Mouse (Mus musculus): ENCODE data around the gene Lyl1.

Gene Lyl1

GRCm38 (mm10) chr8:84700941-84701911 is at the start of gene Lyl1:
Lyl1 (plus strand) TSS chr8:84701457.
- no peak for DNase-seq (ENCODE audit: low read depth, low spot score)

DNA sequence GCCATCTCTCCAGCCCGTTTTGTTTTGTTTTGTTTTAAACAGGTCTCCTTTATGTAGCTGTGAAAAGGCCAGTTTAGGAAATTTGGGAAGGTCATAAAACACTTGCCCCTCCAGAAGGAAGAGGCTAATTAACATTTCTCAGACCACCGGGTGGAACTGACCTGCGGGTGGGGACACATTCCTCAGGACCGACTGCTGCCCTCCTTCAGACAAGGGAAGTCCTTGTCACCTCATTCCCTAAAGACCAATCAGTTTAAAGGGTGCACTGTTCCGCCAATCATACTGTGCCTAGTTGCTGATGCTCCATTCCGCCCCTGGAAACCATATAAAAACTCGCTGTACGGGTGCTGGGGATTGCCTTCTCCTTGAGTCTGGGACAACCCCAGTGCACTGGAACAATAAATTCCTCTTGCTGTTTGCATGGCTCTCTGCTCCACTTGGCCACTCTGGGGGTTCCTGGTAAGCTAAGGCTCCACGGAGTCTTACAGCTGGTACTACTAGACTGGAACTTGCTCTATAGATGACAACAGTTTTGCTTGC is 48.1 kb upstream of the Lyl1 start:
- no peak for DNase-seq (ENCODE audit: low read depth, low spot score)

- no peak for DNase-seq (ENCODE audit: low read depth, low spot score)
These were observed 46.7 kb upstream of the Lyl1 start for GRCm38 (mm10) chr8:84654597-84654996.

DNA sequence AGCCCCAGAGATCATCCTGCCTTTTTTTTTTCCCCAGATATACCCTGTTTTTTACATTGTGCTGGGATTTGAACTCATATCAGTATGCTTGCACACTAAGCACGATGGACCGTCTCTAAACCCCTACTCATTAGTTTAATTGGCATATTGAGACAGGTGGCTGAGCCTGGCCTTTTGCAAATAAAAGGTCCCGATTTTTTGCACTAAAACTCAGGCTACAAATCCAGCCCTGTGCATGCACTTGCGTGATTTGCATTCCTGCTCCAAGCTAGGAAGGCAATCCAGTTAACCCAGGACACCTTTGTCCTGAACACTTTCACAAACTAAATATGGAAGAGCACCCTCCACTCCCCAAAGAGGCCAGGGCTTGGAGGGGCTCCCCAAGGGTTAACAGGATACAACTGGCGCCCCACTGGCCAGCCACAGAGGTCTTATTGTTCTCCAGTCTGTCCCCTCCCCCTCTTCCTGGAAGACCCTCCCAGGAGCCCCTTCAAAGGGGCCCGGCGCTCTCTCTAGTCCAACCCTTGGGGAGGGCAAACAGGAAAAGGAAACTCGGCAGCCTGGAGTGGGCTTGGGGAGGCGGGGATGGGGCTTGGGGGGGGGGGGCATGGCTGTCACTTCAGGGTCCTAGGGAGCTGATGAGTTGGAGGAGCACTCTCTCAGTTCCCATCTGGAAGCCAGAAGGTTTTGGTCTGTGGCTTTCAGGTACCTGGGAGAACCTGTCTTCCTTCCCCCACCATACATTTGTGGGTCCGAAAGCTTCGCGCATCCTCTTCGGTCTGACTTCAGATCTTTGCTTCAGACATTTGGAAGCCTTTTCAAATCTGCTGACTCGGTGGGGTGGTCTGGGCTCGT is 45.7 kb upstream of the Lyl1 start:
- DNase-seq (ENCODE audit: low read depth, low spot score), result no peak

- DNase-seq (ENCODE audit: low read depth, low spot score), result no peak
These were observed 45.1 kb upstream of the Lyl1 start for GRCm38 (mm10) chr8:84656191-84656525.

DNA sequence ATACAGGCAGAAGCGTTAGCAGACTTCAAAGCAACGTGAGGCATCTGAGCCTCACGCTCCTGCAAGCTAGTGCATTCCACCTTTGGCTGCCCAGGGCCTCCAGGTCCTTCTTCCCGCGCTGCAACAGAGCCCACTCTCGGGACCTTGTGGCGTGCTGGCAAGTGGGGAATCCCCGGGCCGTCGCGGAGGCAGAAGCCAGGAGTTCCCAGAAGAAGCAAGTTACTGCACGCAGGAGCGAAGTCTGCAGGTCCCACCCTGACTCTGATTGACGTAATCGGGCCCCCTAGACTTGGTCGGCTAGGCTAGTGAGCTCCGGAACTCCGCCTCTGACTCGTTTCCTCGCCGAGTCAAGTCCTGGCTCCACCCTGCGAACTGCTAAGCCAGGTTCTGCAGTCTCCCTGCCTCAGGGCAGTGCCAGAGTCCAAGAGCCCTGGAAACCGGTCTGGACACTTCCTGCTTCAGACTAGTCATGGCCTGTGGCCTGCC is 44.6 kb upstream of the Lyl1 start:
- DNase-seq (ENCODE audit: low read depth, low spot score), result peak; percentile 72

GRCm38 (mm10) chr8:84657203-84657602 is 44.1 kb upstream of the Lyl1 start:
- DNase-seq (ENCODE audit: low read depth, low spot score), result no peak

DNA sequence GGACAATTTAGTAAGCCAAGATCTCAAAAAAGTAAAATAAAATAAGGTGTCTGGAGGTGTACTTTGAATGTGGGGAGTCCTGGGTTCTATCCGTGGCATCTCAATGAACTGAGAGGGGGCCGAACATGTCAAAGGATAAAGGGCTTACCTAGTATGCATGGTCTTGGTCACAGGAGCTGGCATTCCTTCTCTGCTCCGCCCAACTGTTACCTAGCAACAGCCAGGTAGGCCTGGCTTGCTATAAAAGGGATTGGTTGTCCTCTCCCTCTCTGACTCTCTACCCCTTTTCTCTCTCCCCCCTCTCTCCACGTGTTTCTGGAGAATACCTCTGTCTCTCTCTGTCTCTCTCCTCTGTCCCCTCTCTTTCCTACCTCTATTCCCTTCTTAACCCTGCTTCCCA is 43.6 kb upstream of the Lyl1 start:
- DNase-seq (ENCODE audit: low read depth, low spot score), result no peak

DNA sequence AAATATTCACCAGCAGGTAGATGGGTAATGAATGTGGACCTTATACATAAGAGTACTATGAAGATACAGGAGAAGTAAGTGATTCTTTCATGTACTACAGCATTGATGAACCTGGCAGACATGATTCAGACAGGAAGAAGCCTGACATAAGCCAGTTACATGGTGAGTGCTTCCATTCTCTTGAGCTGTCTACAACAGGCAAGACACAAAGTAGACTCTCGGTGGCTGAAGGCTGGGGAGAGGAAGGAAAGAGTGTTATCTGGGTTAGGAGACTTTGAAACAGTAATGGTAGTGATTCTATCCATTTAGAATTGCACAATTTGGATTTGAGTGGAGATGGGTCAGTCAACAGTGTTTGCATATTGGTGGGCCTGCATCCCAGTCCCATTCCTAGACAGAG is 42.3 kb upstream of the Lyl1 start:
- DNase-seq (ENCODE audit: low read depth, low spot score), result no peak

DNA sequence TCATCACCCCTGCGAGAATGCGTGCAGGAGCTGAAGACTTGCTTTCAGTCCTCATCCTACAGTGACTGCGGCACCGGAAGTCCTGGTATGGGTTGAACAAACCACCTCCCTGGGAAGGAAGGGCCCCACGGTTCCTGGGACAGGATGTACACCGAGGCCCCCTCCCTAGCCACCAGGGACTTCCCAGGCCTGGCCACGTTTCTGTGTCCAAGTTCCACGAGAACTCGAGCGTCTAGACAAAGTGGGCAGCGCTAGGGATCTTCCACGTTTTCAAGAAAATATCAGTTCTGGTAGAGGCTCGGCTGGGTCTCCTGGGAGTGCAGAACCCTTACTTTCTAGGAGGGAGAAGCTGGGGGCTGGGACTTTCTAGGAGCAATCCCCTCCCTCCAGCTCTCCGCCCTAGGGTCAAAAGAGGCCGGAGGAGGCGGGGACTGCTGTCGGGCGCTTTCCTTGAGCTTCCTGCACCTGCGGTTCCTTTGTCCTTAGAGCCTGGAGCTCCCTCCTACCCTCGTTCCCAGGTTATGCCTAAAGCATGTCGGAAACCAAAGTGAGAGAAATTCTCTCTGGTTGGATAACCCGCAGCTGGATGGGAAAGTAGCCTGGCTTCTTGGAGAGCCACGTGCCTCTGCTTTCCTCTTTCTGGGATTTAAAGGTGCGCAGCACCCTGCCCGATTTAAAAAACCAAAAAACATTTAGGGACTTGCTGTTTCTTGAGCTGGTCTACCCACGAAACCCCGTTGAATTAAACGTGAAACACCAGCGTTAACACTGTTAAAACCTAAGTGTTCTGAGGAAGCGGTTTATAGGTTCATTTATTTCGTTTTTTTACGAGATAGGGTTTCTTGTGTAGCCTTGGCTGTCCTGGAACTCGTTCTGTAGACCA is 41.1 kb upstream of the Lyl1 start:
- DNase-seq (ENCODE audit: low read depth, low spot score), result peak; percentile 48

- no peak for DNase-seq (ENCODE audit: low read depth, low spot score)
These were observed 40.3 kb upstream of the Lyl1 start for GRCm38 (mm10) chr8:84660819-84661457.

GRCm38 (mm10) chr8:84661458-84661871 is 39.8 kb upstream of the Lyl1 start:
- peak; percentile 94 for DNase-seq (ENCODE audit: low read depth, low spot score)

DNA sequence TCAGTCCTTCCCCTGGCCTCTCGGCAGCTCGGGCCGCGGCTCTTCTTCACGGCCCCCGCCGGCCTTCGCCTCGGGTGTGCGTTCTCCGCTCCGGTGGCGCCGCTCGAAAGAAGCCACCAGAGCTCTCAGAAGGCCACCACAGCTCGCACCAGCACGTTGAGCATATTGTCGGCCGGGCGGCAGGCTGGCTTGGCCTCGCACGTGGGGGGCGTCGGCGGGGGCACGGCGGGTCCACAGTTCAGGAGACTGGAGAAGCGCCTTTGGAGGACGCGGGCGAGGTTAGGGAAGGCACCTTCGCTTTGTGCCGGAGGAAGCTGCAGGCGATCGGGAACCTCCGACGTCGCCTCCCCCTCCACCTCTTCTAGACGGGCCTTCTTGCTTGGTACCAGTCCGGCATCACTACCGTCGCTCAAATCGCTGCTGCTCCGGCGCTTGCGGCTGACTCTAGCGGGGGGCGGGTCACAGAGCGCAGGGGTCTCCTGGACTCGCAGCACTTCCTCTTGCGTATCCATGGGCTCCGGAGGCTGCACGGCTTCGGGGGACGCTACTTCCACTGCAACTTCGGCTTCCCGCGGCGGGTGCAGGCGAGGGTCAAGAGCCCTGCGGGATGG is 39.2 kb upstream of the Lyl1 start:
- DNase-seq (ENCODE audit: low read depth, low spot score), result no peak

DNA sequence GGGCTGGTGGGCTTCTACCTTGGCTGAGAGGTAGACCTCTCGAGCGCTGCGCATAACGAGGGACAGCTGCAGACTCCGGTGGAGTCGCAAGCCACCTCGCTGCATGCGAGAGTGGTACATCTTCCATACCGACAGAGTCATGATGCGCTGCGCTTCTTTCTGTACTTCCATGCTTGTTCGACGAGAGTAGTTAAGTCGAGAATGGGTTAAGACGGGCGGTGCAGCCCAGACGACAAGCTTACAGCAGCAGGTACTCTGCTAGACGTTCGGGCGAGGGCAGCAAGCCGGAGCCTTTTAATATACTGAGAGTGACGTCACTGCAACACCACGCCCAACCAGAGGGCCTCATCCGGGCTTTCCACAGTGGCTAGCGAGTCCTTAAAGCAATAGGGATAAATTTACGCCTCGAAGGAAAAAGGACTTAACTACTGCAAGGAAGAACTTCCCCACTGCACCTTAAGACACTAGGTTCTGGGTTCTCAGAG is 38.6 kb upstream of the Lyl1 start, which contains the start of gene Ier2:
Gene Ier2 (minus strand): TSS at position 272 of the 485 bp plus-strand sequence.
- DNase-seq (ENCODE audit: low read depth, low spot score), result peak; percentile 98

- peak; percentile 99 for DNase-seq (ENCODE audit: low read depth, low spot score)
These were observed 37.6 kb upstream of the Lyl1 start for GRCm38 (mm10) chr8:84663483-84664327.

- DNase-seq (ENCODE audit: low read depth, low spot score), result peak; percentile 78
These were observed 36.5 kb upstream of the Lyl1 start for GRCm38 (mm10) chr8:84664566-84665384.

- no peak for DNase-seq (ENCODE audit: low read depth, low spot score)
These were observed 35.8 kb upstream of the Lyl1 start for GRCm38 (mm10) chr8:84665385-84665893.

- no peak for DNase-seq (ENCODE audit: low read depth, low spot score)
These were observed 33.2 kb upstream of the Lyl1 start for GRCm38 (mm10) chr8:84668081-84668480.

Measured in skeletal muscle tissue, adult 2 months (tissue).